Mouse (Mus musculus): ENCODE results near the gene Ddx49. TPM values are rescaled to one million over a fixed set of nuclear protein-coding genes. Genes with fewer than 3 reads are reported as not detected.

Ddx49 gene
- total and polyA plus RNA-seq, 2 experiments from 2014 or later, result 46.6 to 49.3 TPM

GRCm38 (mm10) chr8:70281001-70281400 is 21.3 kb downstream of the Ddx49 start:
- H3K4me2 ChIP-seq (ENCODE audit: low read depth), result no peak overlapping the region
- no peaks in the 10 kb centered on the region for H3K9me3 ChIP-seq (ENCODE audit: low read length)
- no peaks in the 10 kb centered on the region for H3K4me1 ChIP-seq (ENCODE audit: insufficient read depth)
- no peak for DNase-seq
- H3K27me3 ChIP-seq (ENCODE audit: insufficient read depth, low read length), result no peaks in the 10 kb centered on the region
- no peak for ATAC-seq
- 0 out of 2 replicates have a peak, but pooled peaks cover 4% of the 10 kb centered on the region for H3K36me3 ChIP-seq (ENCODE audit: insufficient read depth)
- no peak overlapping the region for H3K9ac ChIP-seq
- WGBS, result 27% methylated on average over 3 of the region's 3 CpGs
- TF ChIP-seq CTCF (IDR thresholded peaks at IDR 0.05; ENCODE audit: low read depth), result no peak
- H3K27ac ChIP-seq (ENCODE audit: low read depth, low read length), result no peak overlapping the region
- H3K4me3 ChIP-seq (ENCODE audit: low read depth, low read length), result no peak overlapping the region

DNA sequence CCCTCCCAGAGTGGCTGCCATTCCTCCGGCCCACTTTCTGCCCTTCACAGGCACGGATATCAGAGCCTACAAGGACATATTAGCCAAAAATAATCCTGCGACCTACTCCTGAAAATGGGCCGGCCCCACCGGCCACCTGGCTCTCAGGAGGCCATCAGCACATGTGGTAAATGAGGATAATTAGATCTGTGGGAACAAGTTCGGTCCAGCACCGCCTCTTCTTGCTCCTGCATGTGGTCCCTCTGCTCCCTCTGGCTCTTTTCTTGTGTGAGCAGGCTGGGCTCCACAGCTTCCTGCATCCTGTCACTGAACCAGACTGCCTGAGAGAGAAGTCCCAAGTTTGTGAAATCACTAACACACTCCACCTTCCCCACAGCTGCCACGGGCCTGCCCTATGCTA is 23.0 kb downstream of the Ddx49 start:
- Histone ChIP-seq H3K27me3 (ENCODE audit: insufficient read depth, low read length) (no peaks in the 10 kb centered on the region), H3K9ac (no peak overlapping the region), H3K4me1 (ENCODE audit: insufficient read depth) (no peaks in the 10 kb centered on the region), H3K36me3 (ENCODE audit: insufficient read depth) (no peaks in the 10 kb centered on the region), H3K4me3 (ENCODE audit: low read depth, low read length) (no peak overlapping the region), H3K27ac (ENCODE audit: low read depth, low read length) (no peak overlapping the region), H3K9me3 (ENCODE audit: low read length) (no peaks in the 10 kb centered on the region), H3K4me2 (ENCODE audit: low read depth) (no peak overlapping the region)
- WGBS, result 60% methylated on average over 8 of the region's 8 CpGs
- TF ChIP-seq CTCF (IDR thresholded peaks at IDR 0.05; ENCODE audit: low read depth), result no peak
- DNase-seq (no peak), ATAC-seq (no peak)

- ATAC-seq (no peak), DNase-seq (no peak)
- Histone ChIP-seq H3K27me3 (ENCODE audit: insufficient read depth, low read length) (no peaks in the 10 kb centered on the region), H3K4me2 (ENCODE audit: low read depth) (no peak overlapping the region), H3K27ac (ENCODE audit: low read depth, low read length) (no peak overlapping the region), H3K9me3 (ENCODE audit: low read length) (no peaks in the 10 kb centered on the region), H3K36me3 (ENCODE audit: insufficient read depth) (no peaks in the 10 kb centered on the region), H3K4me3 (ENCODE audit: low read depth, low read length) (no peak overlapping the region), H3K4me1 (ENCODE audit: insufficient read depth) (no peaks in the 10 kb centered on the region), H3K9ac (no peak overlapping the region)
- WGBS, result 60% methylated on average over 15 of the region's 15 CpGs
- TF ChIP-seq CTCF (IDR thresholded peaks at IDR 0.05; ENCODE audit: low read depth), result no peak
These were observed 24.1 kb downstream of the Ddx49 start for GRCm38 (mm10) chr8:70278175-70278574.

DNA sequence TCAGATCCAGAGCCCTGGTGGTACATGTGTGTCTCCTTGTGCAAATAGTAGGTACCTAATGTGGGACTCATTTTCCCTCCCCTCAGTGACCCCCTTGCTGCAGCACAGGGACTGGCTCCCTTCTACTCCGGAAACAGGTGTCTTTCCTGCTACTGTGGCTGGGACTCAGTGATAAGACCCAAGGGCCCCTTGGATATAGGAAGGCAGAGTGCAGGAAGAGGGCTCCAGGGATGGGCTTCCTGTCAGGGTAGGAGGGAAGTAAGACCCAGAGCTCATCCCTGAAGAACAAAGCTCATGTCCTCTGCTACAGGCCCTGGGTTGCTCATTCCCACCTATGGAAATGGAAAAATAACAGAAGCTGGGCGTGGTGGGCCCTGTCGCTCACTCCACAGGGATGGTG is 25.8 kb downstream of the Ddx49 start:
- no peak overlapping the region for H3K27ac ChIP-seq (ENCODE audit: low read depth, low read length)
- no peak for DNase-seq
- H3K9me3 ChIP-seq (ENCODE audit: low read length), result no peaks in the 10 kb centered on the region
- H3K9ac ChIP-seq, result no peak overlapping the region
- TF ChIP-seq CTCF (IDR thresholded peaks at IDR 0.05; ENCODE audit: low read depth), result no peak
- no peak overlapping the region for H3K4me3 ChIP-seq (ENCODE audit: low read depth, low read length)
- H3K4me1 ChIP-seq (ENCODE audit: insufficient read depth), result no peaks in the 10 kb centered on the region
- H3K4me2 ChIP-seq (ENCODE audit: low read depth), result no peak overlapping the region
- no peaks in the 10 kb centered on the region for H3K27me3 ChIP-seq (ENCODE audit: insufficient read depth, low read length)
- ATAC-seq, result no peak
- WGBS, result 88% methylated on average over 3 of the region's 3 CpGs
- H3K36me3 ChIP-seq (ENCODE audit: insufficient read depth), result no peaks in the 10 kb centered on the region

DNA sequence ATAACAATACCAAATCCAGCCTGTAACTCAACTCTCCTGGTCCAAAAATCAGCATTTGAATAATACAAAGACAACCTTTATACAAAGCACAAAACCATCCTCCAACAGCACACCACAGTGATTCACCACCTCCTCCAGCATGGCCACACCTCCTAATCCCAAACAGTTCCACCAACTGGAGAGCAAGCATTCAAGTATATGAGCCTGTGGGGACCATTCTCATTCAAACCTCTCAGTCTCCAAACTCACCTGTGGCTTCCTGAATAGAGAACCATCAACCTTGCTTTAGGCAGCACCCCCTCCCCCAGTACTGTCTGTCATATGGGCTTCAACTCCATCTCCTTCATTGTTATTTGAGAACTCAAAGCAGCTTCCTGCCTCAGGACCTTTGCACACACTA is 27.9 kb downstream of the Ddx49 start:
- Histone ChIP-seq H3K9ac (no peak overlapping the region), H3K36me3 (ENCODE audit: insufficient read depth) (no peaks in the 10 kb centered on the region), H3K4me3 (ENCODE audit: low read depth, low read length) (no peak overlapping the region), H3K4me2 (ENCODE audit: low read depth) (no peak overlapping the region), H3K9me3 (ENCODE audit: low read length) (no peaks in the 10 kb centered on the region), H3K27me3 (ENCODE audit: insufficient read depth, low read length) (no peaks in the 10 kb centered on the region), H3K4me1 (ENCODE audit: insufficient read depth) (no peaks in the 10 kb centered on the region), H3K27ac (ENCODE audit: low read depth, low read length) (no peak overlapping the region)
- ATAC-seq (no peak), DNase-seq (no peak)
- TF ChIP-seq CTCF (IDR thresholded peaks at IDR 0.05; ENCODE audit: low read depth), result no peak

DNA sequence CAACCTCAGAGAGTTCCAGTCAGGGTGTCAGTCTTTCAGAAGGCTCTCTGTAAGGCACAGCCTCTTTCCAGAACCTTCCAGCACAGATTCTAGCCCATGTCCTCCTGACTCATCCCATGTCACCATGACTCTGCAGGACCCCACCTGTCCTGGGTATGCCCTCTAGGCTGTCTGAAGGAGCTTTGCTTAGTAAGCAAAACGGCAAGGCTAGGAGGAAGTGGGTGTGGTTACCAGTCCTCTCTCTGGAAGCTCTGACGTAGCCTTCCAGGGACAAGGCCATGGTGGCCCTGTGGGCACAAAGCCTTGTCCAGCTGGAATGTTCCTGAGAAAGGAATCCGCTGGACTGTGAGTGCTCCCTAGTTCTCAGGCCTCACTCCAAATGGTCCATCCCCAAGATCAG is 29.3 kb downstream of the Ddx49 start:
- ATAC-seq (no peak), DNase-seq (no peak)
- Histone ChIP-seq H3K27ac (ENCODE audit: low read depth, low read length) (no peak overlapping the region), H3K27me3 (ENCODE audit: insufficient read depth, low read length) (no peaks in the 10 kb centered on the region), H3K9ac (no peak overlapping the region), H3K4me3 (ENCODE audit: low read depth, low read length) (no peak overlapping the region), H3K4me1 (ENCODE audit: insufficient read depth) (no peaks in the 10 kb centered on the region), H3K4me2 (ENCODE audit: low read depth) (no peak overlapping the region), H3K9me3 (ENCODE audit: low read length) (no peaks in the 10 kb centered on the region), H3K36me3 (ENCODE audit: insufficient read depth) (no peaks in the 10 kb centered on the region)
- no peak for TF ChIP-seq CTCF (IDR thresholded peaks at IDR 0.05; ENCODE audit: low read depth)
- WGBS, result 74% methylated on average over 3 of the region's 3 CpGs

GRCm38 (mm10) chr8:70268799-70269565 is 33.3 kb downstream of the Ddx49 start:
- peak; percentile 27 for DNase-seq
- no peak overlapping the region for H3K4me3 ChIP-seq (ENCODE audit: low read depth, low read length)
- H3K27me3 ChIP-seq (ENCODE audit: insufficient read depth, low read length), result no peaks in the 10 kb centered on the region
- H3K27ac ChIP-seq (ENCODE audit: low read depth, low read length), result peak overlapping the region; percentile 40; the same call in 1 of the 2 replicates
- peak; percentile 44 for ATAC-seq
- peak; percentile 43 for TF ChIP-seq CTCF (IDR thresholded peaks at IDR 0.05; ENCODE audit: low read depth)
- WGBS, result 52% methylated on average over 11 of the region's 11 CpGs
- no peaks in the 10 kb centered on the region for H3K9me3 ChIP-seq (ENCODE audit: low read length)
- H3K36me3 ChIP-seq (ENCODE audit: insufficient read depth), result peaks cover 23% of the 10 kb centered on the region
- H3K9ac ChIP-seq, result no peak overlapping the region
- no peak overlapping the region for H3K4me2 ChIP-seq (ENCODE audit: low read depth)
- H3K4me1 ChIP-seq (ENCODE audit: insufficient read depth), result no peaks in the 10 kb centered on the region
